Mouse (Mus musculus): ENCODE results near the gene Tmem179.

Gene Tmem179

GRCm38 (mm10) chr12:112457839-112458238 is 58.7 kb downstream of the Tmem179 start:
- DNase-seq, result peak; percentile 17

GRCm38 (mm10) chr12:112456144-112456713 is 60.3 kb downstream of the Tmem179 start:
- DNase-seq, result no peak

DNA sequence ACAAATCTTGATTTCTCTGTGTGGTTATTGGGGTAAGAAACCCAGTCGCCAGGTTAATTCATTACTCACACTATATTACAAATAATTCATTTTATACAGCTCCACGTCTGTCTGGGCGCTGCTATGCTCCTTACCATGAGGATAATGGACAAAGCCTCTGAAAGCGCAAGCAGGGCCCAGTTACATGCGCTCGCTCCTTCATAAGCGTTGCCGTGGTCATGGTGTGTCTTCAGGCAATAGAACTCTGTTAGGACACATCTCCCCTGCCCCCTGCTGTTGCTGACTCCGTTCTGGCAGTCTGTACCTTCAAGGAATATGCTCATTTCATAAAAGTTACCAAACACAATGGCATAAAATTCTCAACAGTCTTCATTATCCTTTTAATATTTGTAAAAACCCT is 64.7 kb downstream of the Tmem179 start:
- DNase-seq, result no peak

DNA sequence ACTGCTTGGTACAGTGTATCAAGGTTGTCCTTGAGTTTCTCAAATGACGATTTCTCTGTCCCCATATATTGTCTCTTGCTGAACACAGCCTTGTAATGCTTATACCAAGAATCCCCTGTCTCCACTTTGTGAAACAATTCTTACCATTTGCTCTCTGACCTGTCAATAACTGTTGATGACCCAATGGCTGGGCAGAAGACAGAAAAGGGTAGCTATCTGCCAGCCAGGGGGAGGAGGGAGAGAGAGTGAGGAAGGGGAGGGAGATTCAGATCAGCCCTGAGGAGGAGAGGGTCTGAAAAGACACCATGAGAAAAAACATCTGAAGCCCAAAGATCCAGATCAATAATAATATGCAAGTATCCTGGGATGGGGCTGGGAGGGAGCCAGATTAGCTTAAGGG is 65.2 kb downstream of the Tmem179 start:
- DNase-seq, result no peak

GRCm38 (mm10) chr12:112450883-112451282 is 65.7 kb downstream of the Tmem179 start:
- peak; percentile 31 for DNase-seq
